Mouse (Mus musculus): ENCODE data around the gene Fkbp3. TPM values are rescaled to one million over a fixed set of nuclear protein-coding genes. Genes with fewer than 3 reads are reported as not detected.
"Not testable (repeated sequence)": the region's sequence is repeated elsewhere in the genome, so short reads cannot be mapped to it uniquely, and the experiment has no call there.

Gene Fkbp3
- 100 to 1,000 TPM; 176 to 242 TPM for total RNA-seq (2021)
- long read RNA-seq, experiment 1, transcript Fkbp3-201 (7 exons, 1,022 nt): major isoform, 240 of 253 reads
- long read RNA-seq, experiment 1, partial matches to known transcripts: 7 of 253 reads
- long read RNA-seq, experiment 1, other reads (novel, unspliced or antisense): 5 of 253 reads
- long read RNA-seq, experiment 2, transcript Fkbp3-201 (7 exons, 1,022 nt): major isoform, 260 of 270 reads
- long read RNA-seq, experiment 2, partial matches to known transcripts: 4 of 270 reads
- long read RNA-seq, experiment 2, other reads (novel, unspliced or antisense): 6 of 270 reads

GRCm38 (mm10) chr12:65073611-65074178 is at the start of gene Fkbp3:
Fkbp3 (minus strand) TSS chr12:65074007.
- intact Hi-C loops (cut with DNase I): loop anchor here (5.0 kb wide), 2 partner anchors 36 to 106 kb away; partner anchors contain the start of genes Klhl28, Prpf39 and Togaram1
- H3K4me3 ChIP-seq: peak within 1 kb of the TSS; percentile 89

GRCm38 (mm10) chr12:65119451-65119850 is 45.6 kb upstream of the Fkbp3 start:
- TF ChIP-seq CTCF (IDR thresholded peaks at IDR 0.05): no peak
- Histone ChIP-seq H3K27ac (no peak overlapping the region), H3K4me3 (no peak overlapping the region)
- no peak for DNase-seq
- intact Hi-C loops (cut with DNase I): no loop called here

More at GRCm38 (mm10) chr12:65073611-65074178, at the start of gene Fkbp3:
- DNase-seq: peak; percentile 99
- peak within 1 kb of the TSS; percentile 95 for H3K27ac ChIP-seq
- no peak for TF ChIP-seq CTCF (IDR thresholded peaks at IDR 0.05)

GRCm38 (mm10) chr12:65118968-65119367 is 45.2 kb upstream of the Fkbp3 start:
- DNase-seq: no peak
- Histone ChIP-seq H3K4me3 (no peak overlapping the region), H3K27ac (no peak overlapping the region)
- intact Hi-C loops (cut with DNase I): no loop called here
- TF ChIP-seq CTCF (IDR thresholded peaks at IDR 0.05): no peak

- intact Hi-C loops (cut with DNase I); H3K4me3 ChIP-seq; H3K27ac ChIP-seq; DNase-seq: not testable (repeated sequence)
Measured at GRCm38 (mm10) chr12:65114978-65115377, 41.2 kb upstream of the Fkbp3 start.

GRCm38 (mm10) chr12:65113925-65114324 is 40.1 kb upstream of the Fkbp3 start:
- TF ChIP-seq CTCF (IDR thresholded peaks at IDR 0.05): no peak
- H3K4me3 ChIP-seq: no peak overlapping the region
- no peak for DNase-seq
- intact Hi-C loops (cut with DNase I): no loop called here
- no peak overlapping the region for H3K27ac ChIP-seq

- H3K27ac ChIP-seq: no peak overlapping the region
- intact Hi-C loops (cut with DNase I): no loop called here
- no peak for TF ChIP-seq CTCF (IDR thresholded peaks at IDR 0.05)
- no peak overlapping the region for H3K4me3 ChIP-seq
- DNase-seq: no peak
Measured at GRCm38 (mm10) chr12:65112811-65113210, 39.0 kb upstream of the Fkbp3 start.

GRCm38 (mm10) chr12:65111503-65111902 is 37.7 kb upstream of the Fkbp3 start:
- no peak overlapping the region for H3K27ac ChIP-seq
- no peak overlapping the region for H3K4me3 ChIP-seq
- no peak for TF ChIP-seq CTCF (IDR thresholded peaks at IDR 0.05)
- intact Hi-C loops (cut with DNase I): no loop called here
- no peak for DNase-seq

- DNase-seq: no peak
- no peak overlapping the region for H3K4me3 ChIP-seq
- no peak overlapping the region for H3K27ac ChIP-seq
- no peak for TF ChIP-seq CTCF (IDR thresholded peaks at IDR 0.05)
- intact Hi-C loops (cut with DNase I): no loop called here
Measured at GRCm38 (mm10) chr12:65108746-65109145, 34.9 kb upstream of the Fkbp3 start.

- no peak for DNase-seq
- intact Hi-C loops (cut with DNase I): no loop called here
- TF ChIP-seq CTCF (IDR thresholded peaks at IDR 0.05): no peak
- H3K4me3 ChIP-seq: no peak overlapping the region
- H3K27ac ChIP-seq: no peak overlapping the region
Measured at GRCm38 (mm10) chr12:65076906-65077305, 3.1 kb upstream of the Fkbp3 start.

- Histone ChIP-seq H3K4me3 (peak overlapping the region; percentile 89), H3K27ac (peak overlapping the region; percentile 95)
- no peak for TF ChIP-seq CTCF (IDR thresholded peaks at IDR 0.05)
- no peak for DNase-seq
- intact Hi-C loops (cut with DNase I): loop anchor here (1.0 kb wide), 1 partner anchor 96 kb away; the partner anchor contains the start of gene Mis18bp1
Measured at GRCm38 (mm10) chr12:65075733-65076310, 2.0 kb upstream of the Fkbp3 start.

GRCm38 (mm10) chr12:65075085-65075732 is 1.4 kb upstream of the Fkbp3 start, which contains the start of gene Fancm:
Fancm (plus strand) TSS chr12:65075603.
- intact Hi-C loops (cut with DNase I): loop anchor here (1.0 kb wide), 1 partner anchor 97 kb away; the partner anchor contains the start of gene Mis18bp1
- H3K4me3 ChIP-seq: peak within 1 kb of the TSS; percentile 89
- peak within 1 kb of the TSS; percentile 95 for H3K27ac ChIP-seq
- peak; percentile 93 for DNase-seq
- TF ChIP-seq CTCF (IDR thresholded peaks at IDR 0.05): no peak

GRCm38 (mm10) chr12:65074651-65075050 is 844 bp upstream of the Fkbp3 start:
- Histone ChIP-seq H3K4me3 (peak overlapping the region; percentile 89), H3K27ac (peak overlapping the region; percentile 95)
- intact Hi-C loops (cut with DNase I): loop anchor here (1.0 to 5.0 kb wide), 3 partner anchors 37 to 107 kb away; partner anchors contain the start of genes Klhl28, Mis18bp1, Prpf39 and Togaram1
- no peak for DNase-seq
- no peak for TF ChIP-seq CTCF (IDR thresholded peaks at IDR 0.05)
